Mouse (Mus musculus): Measurements from ENCODE around the gene Ywhab. TPM values are rescaled to one million over a fixed set of nuclear protein-coding genes. Genes with fewer than 3 reads are reported as not detected.

Ywhab gene
- total and polyA plus RNA-seq, 3 experiments = 26.8 to 73.1 (median 71.9) TPM

DNA sequence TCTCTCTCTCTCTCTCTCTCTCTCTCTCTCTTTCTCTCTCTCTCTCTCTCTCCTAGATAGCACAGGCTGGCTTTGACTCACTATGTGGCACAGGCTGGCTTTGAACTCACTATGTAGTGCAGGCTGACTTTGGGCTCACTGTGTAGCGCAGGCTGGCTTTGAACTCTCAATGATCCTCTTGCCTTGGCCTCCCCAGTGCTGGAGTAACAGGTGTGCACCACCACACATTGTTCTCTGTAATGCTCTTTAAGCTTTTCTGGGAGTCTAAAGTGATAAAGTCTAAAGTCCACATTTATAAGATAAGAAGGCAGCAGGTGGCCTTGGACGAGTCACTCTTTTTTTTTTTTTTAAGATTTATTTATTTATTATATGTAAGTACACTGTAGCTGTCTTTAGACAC lies 46.8 kb downstream of the Ywhab start:
- Histone ChIP-seq H3K27ac (no peak overlapping the region), H3K4me3 (no peak overlapping the region), H3K9ac (ENCODE audit: low read depth, low read length) (no peak overlapping the region), H3K4me1 (ENCODE audit: control insufficient read depth, insufficient read depth, low read length) (no peaks in the 10 kb centered on the region), H3K36me3 (ENCODE audit: control insufficient read depth, insufficient read depth, low read length) (no peaks in the 10 kb centered on the region), H3K27me3 (ENCODE audit: control insufficient read depth, insufficient read depth, low read length) (no peaks in the 10 kb centered on the region), H3K79me2 (replicated peaks; ENCODE audit: control insufficient read depth, insufficient read depth, low read length) (no peaks in the 10 kb centered on the region)
- WGBS = 80% methylated on average over 2 of the region's 2 CpGs
- intact Hi-C loops (cut with DNase I) = no loop called here
- no peak for DNase-seq
- no peak for TF ChIP-seq EP300 (IDR thresholded peaks at IDR 0.05; ENCODE audit: insufficient read depth, low read depth, low read length)
- no peak for TF ChIP-seq POLR2A (IDR thresholded peaks at IDR 0.05; ENCODE audit: insufficient read depth, low read depth, low read length)
- TF ChIP-seq CTCF (IDR thresholded peaks at IDR 0.05) = no peak

- no peaks in the 10 kb centered on the region for H3K27me3 ChIP-seq (ENCODE audit: control insufficient read depth, insufficient read depth, low read length)
- TF ChIP-seq POLR2A (IDR thresholded peaks at IDR 0.05; ENCODE audit: insufficient read depth, low read depth, low read length) (no peak), EP300 (IDR thresholded peaks at IDR 0.05; ENCODE audit: insufficient read depth, low read depth, low read length) (no peak), CTCF (IDR thresholded peaks at IDR 0.05) (no peak)
- H3K36me3 ChIP-seq (ENCODE audit: control insufficient read depth, insufficient read depth, low read length) = no peaks in the 10 kb centered on the region
- no peak overlapping the region for H3K27ac ChIP-seq
- intact Hi-C loops (cut with DNase I) = no loop called here
- peaks cover 3% of the 10 kb centered on the region for H3K4me1 ChIP-seq (ENCODE audit: control insufficient read depth, insufficient read depth, low read length)
- DNase-seq = peak; percentile 27 to 31
- no peak overlapping the region; the same call in 1 of the 2 replicates for H3K4me3 ChIP-seq
- peak overlapping the region; percentile 3; the same call in 1 of the 2 replicates for H3K9ac ChIP-seq (ENCODE audit: low read depth, low read length)
- no peaks in the 10 kb centered on the region for H3K79me2 ChIP-seq (replicated peaks; ENCODE audit: control insufficient read depth, insufficient read depth, low read length)
- 8% methylated on average over 15 of the region's 16 CpGs for WGBS
These were observed 52.5 kb downstream of the Ywhab start for GRCm38 (mm10) chr2:164047197-164047690.

DNA sequence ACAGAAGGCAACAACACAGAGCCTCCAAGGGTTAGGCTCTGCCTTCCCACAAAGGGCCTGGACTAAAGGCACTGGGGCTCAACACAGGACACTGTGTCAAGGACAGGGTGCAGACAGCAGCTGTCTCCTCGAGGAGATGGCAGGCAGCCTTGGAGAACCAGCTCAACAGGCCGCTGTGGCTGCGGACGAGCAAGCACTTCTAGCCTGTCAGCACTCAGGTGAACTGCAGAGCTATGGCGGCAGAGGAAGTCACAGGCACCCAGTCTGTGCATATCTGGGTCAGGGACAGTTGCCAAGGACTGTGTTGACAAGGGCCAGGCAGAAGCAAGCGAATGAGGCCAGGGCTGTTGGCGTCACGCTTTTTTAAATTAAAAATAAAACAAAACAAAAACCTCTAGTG lies 59.0 kb downstream of the Ywhab start:
- no peaks in the 10 kb centered on the region for H3K79me2 ChIP-seq (replicated peaks; ENCODE audit: control insufficient read depth, insufficient read depth, low read length)
- no peak overlapping the region for H3K4me3 ChIP-seq
- H3K27me3 ChIP-seq (ENCODE audit: control insufficient read depth, insufficient read depth, low read length) = no peaks in the 10 kb centered on the region
- intact Hi-C loops (cut with DNase I) = no loop called here
- no peaks in the 10 kb centered on the region for H3K4me1 ChIP-seq (ENCODE audit: control insufficient read depth, insufficient read depth, low read length)
- WGBS = 46% methylated on average over 8 of the region's 8 CpGs
- TF ChIP-seq POLR2A (IDR thresholded peaks at IDR 0.05; ENCODE audit: insufficient read depth, low read depth, low read length) = no peak
- peak; percentile 77; the same call in 1 of the 2 replicates for TF ChIP-seq EP300 (IDR thresholded peaks at IDR 0.05; ENCODE audit: insufficient read depth, low read depth, low read length)
- H3K27ac ChIP-seq = peak overlapping the region; percentile 61
- peak; percentile 53 to 74 for DNase-seq
- no peaks in the 10 kb centered on the region for H3K36me3 ChIP-seq (ENCODE audit: control insufficient read depth, insufficient read depth, low read length)
- H3K9ac ChIP-seq (ENCODE audit: low read depth, low read length) = no peak overlapping the region

DNA sequence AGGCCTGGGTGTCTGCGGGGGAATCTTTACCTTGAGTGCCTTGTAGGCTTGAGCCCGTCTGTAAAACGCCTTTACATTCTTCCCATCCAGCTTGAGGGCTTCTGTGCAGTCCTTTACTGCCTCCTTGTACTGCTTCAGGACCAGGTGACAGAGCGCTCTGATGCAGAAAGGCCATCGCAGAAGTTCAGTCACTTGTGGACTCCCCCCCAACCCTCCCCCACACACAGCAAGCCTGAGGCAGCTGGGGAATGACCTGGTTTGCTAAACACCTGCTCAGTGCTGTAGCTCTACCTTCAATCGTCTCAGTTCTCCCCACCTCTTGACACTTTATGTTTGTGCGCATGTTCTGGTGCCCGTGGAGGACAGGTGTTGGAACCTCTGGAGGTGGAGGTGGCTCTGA lies 59.9 kb downstream of the Ywhab start:
- H3K4me3 ChIP-seq = no peak overlapping the region
- no peaks in the 10 kb centered on the region for H3K27me3 ChIP-seq (ENCODE audit: control insufficient read depth, insufficient read depth, low read length)
- no peak overlapping the region for H3K9ac ChIP-seq (ENCODE audit: low read depth, low read length)
- intact Hi-C loops (cut with DNase I) = no loop called here
- no peak overlapping the region for H3K27ac ChIP-seq
- no peak for TF ChIP-seq EP300 (IDR thresholded peaks at IDR 0.05; ENCODE audit: insufficient read depth, low read depth, low read length)
- no peak for TF ChIP-seq CTCF (IDR thresholded peaks at IDR 0.05)
- TF ChIP-seq POLR2A (IDR thresholded peaks at IDR 0.05; ENCODE audit: insufficient read depth, low read depth, low read length) = no peak
- no peaks in the 10 kb centered on the region for H3K4me1 ChIP-seq (ENCODE audit: control insufficient read depth, insufficient read depth, low read length)
- DNase-seq = no peak
- WGBS = 86% methylated on average over 8 of the region's 8 CpGs
- H3K36me3 ChIP-seq (ENCODE audit: control insufficient read depth, insufficient read depth, low read length) = no peaks in the 10 kb centered on the region
- no peaks in the 10 kb centered on the region for H3K79me2 ChIP-seq (replicated peaks; ENCODE audit: control insufficient read depth, insufficient read depth, low read length)

GRCm38 (mm10) chr2:164059634-164060235 lies 65.0 kb downstream of the Ywhab start:
- Histone ChIP-seq H3K4me1 (ENCODE audit: control insufficient read depth, insufficient read depth, low read length) (no peaks in the 10 kb centered on the region), H3K36me3 (ENCODE audit: control insufficient read depth, insufficient read depth, low read length) (no peaks in the 10 kb centered on the region), H3K79me2 (replicated peaks; ENCODE audit: control insufficient read depth, insufficient read depth, low read length) (no peaks in the 10 kb centered on the region), H3K9ac (ENCODE audit: low read depth, low read length) (no peak overlapping the region), H3K27ac (no peak overlapping the region), H3K27me3 (ENCODE audit: control insufficient read depth, insufficient read depth, low read length) (no peaks in the 10 kb centered on the region), H3K4me3 (no peak overlapping the region)
- WGBS = 88% methylated on average over 8 of the region's 8 CpGs
- TF ChIP-seq EP300 (IDR thresholded peaks at IDR 0.05; ENCODE audit: insufficient read depth, low read depth, low read length) (no peak), POLR2A (IDR thresholded peaks at IDR 0.05; ENCODE audit: insufficient read depth, low read depth, low read length) (no peak), CTCF (IDR thresholded peaks at IDR 0.05) (no peak)
- intact Hi-C loops (cut with DNase I) = no loop called here
- no peak for DNase-seq

Other genes starting within 250 kb of the Ywhab start
- gene Ada, start 244.7 kb upstream of the Ywhab start, total RNA-seq (2021) = 1 to 10 TPM in 1 of 2 experiments, under 1 TPM in 1; 0.65 to 1.0 TPM
- 0.61 and 1.2 TPM in 2 replicates for gene Ada, start 244.7 kb upstream of the Ywhab start, polyA plus RNA-seq (2012; rRNA removed)
- 1 to 10 TPM; 1.3 to 2.6 TPM for gene Ccn5, start 174.1 kb upstream of the Ywhab start, total RNA-seq (2021)
- 11.6 and 18.4 TPM in 2 replicates for gene Ccn5, start 174.1 kb upstream of the Ywhab start, polyA plus RNA-seq (2012; rRNA removed)
- gene Kcnk15, start 141.3 kb upstream of the Ywhab start, total RNA-seq (2021) = not detected
- gene Kcnk15, start 141.3 kb upstream of the Ywhab start, polyA plus RNA-seq (2012; rRNA removed) = not detected in 2 replicates
- gene Rims4, start 76.3 kb upstream of the Ywhab start, total RNA-seq (2021) = 1 to 10 TPM in 1 of 2 experiments, under 1 TPM in 1; 0.97 to 1.4 TPM
- gene Rims4, start 76.3 kb upstream of the Ywhab start, polyA plus RNA-seq (2012; rRNA removed) = 0.49 and 0.94 TPM in 2 replicates
- gene Pabpc1l, start 30.5 kb downstream of the Ywhab start, total RNA-seq (2021) = under 1 TPM; 0.32 to 0.63 TPM
- gene Pabpc1l, start 30.5 kb downstream of the Ywhab start, polyA plus RNA-seq (2012; rRNA removed) = 0.73 and 0.90 TPM in 2 replicates
- 10 to 100 TPM; 14.3 to 14.7 TPM for gene Stk4, start 75.4 kb downstream of the Ywhab start, total RNA-seq (2021)
- gene Stk4, start 75.4 kb downstream of the Ywhab start, polyA plus RNA-seq (2012; rRNA removed) = 6.4 and 10.7 TPM in 2 replicates
- gene Tomm34, start 76.2 kb downstream of the Ywhab start, total RNA-seq (2021) = 10 to 100 TPM; 18.5 to 22.9 TPM
- 24.7 and 28.7 TPM in 2 replicates for gene Tomm34, start 76.2 kb downstream of the Ywhab start, polyA plus RNA-seq (2012; rRNA removed)
- gene Kcns1, start 176.2 kb downstream of the Ywhab start, total RNA-seq (2021) = not detected
- 0.12 and 0.18 TPM in 2 replicates for gene Kcns1, start 176.2 kb downstream of the Ywhab start, polyA plus RNA-seq (2012; rRNA removed)
- gene Wfdc5, start 187.8 kb downstream of the Ywhab start, total RNA-seq (2021) = not detected
- not detected in 2 replicates for gene Wfdc5, start 187.8 kb downstream of the Ywhab start, polyA plus RNA-seq (2012; rRNA removed)
- gene Wfdc12, start 195.6 kb downstream of the Ywhab start, total RNA-seq (2021) = not detected
- gene Wfdc12, start 195.6 kb downstream of the Ywhab start, polyA plus RNA-seq (2012; rRNA removed) = not detected in 2 replicates
- not detected for gene Wfdc15a, start 205.2 kb downstream of the Ywhab start, total RNA-seq (2021)
- gene Wfdc15a, start 205.2 kb downstream of the Ywhab start, polyA plus RNA-seq (2012; rRNA removed) = not detected in 2 replicates
- gene Wfdc15b, start 226.7 kb downstream of the Ywhab start, total RNA-seq (2021) = not detected
- not detected in 2 replicates for gene Wfdc15b, start 226.7 kb downstream of the Ywhab start, polyA plus RNA-seq (2012; rRNA removed)
- gene Svs2, start 243.5 kb downstream of the Ywhab start, total RNA-seq (2021) = not detected
- gene Svs2, start 243.5 kb downstream of the Ywhab start, polyA plus RNA-seq (2012; rRNA removed) = not detected in 2 replicates